In genomic region chr13:36589092-36589491, GRCm38 (mm10) we compare ENCODE assay signal across 24 mouse cellular contexts.
"Had no signal": no experiment of that assay in that cellular context is flagged by ENCODE, and none has a peak within 500 bp of the region (broad histone marks: within the 10 kb centered on the region; RNA-seq: fewer than 3 reads in every experiment).

No protein-coding gene starts in this region.

- H3K27ac ChIP-seq: heart, embryonic 10.5 days; heart, embryonic 13.5 days; heart, embryonic 15.5 days; hindbrain, embryonic 15.5 days; kidney, embryonic 15.5 days; kidney, postnatal 0 days; limb, embryonic 13.5 days; limb, embryonic 15.5 days; liver, embryonic 12.5 days; liver, embryonic 14.5 days had no signal

- ATAC-seq: intestine, embryonic 16.5 days; liver, embryonic 12.5 days had no signal

- H3K4me2 ChIP-seq: heart, embryonic 13.5 days; heart, embryonic 15.5 days; hindbrain, embryonic 15.5 days; kidney, embryonic 15.5 days; limb, embryonic 13.5 days; limb, embryonic 15.5 days; liver, embryonic 12.5 days had no signal

- H3K4me3 ChIP-seq: heart, embryonic 10.5 days; heart, embryonic 13.5 days; heart, embryonic 15.5 days; hindbrain, embryonic 15.5 days; kidney, embryonic 15.5 days; limb, embryonic 13.5 days; limb, embryonic 15.5 days; liver, embryonic 12.5 days had no signal

- H3K9me3 ChIP-seq: heart, embryonic 10.5 days; heart, embryonic 13.5 days; heart, embryonic 15.5 days; hindbrain, embryonic 15.5 days; kidney, embryonic 15.5 days; limb, embryonic 15.5 days; liver, embryonic 12.5 days had no signal

- H3K9ac ChIP-seq: heart, embryonic 13.5 days; heart, embryonic 15.5 days; hindbrain, embryonic 15.5 days; kidney, embryonic 15.5 days; limb, embryonic 13.5 days; limb, embryonic 15.5 days; liver, embryonic 12.5 days; liver, embryonic 14.5 days had no signal

- H3K36me3 ChIP-seq: heart, embryonic 10.5 days; heart, embryonic 13.5 days; heart, embryonic 15.5 days; hindbrain, embryonic 15.5 days; kidney, embryonic 15.5 days; limb, embryonic 13.5 days; limb, embryonic 15.5 days; liver, embryonic 12.5 days had no signal

- H3K27me3 ChIP-seq: heart, embryonic 15.5 days; hindbrain, embryonic 15.5 days; kidney, embryonic 15.5 days; limb, embryonic 13.5 days; limb, embryonic 15.5 days; liver, embryonic 12.5 days had no signal

- H3K4me1 ChIP-seq: heart, embryonic 10.5 days; heart, embryonic 13.5 days; heart, embryonic 15.5 days; kidney, embryonic 15.5 days; liver, embryonic 12.5 days had no signal

- DNase-seq: gastrocnemius, postnatal 14 days; gastrocnemius, postnatal 36 days; heart, adult 18-20 months; heart, postnatal 14 days; heart, postnatal 36 days; kidney, adult 11 months; kidney, adult 2 months; kidney, adult 9 months; kidney, postnatal 14 days; kidney, postnatal 36 days; layer of hippocampus, adult 9-11 months; layer of hippocampus, postnatal 36 days; left cerebral cortex, postnatal 4 days had no signal
